Mouse (Mus musculus): ENCODE data around the gene Rasgrf1.

- TF ChIP-seq POLR2AphosphoS5 (IDR thresholded peaks at IDR 0.05; ENCODE audit: insufficient replicate concordance, low read depth, low read length) = no peak
- no peak for TF ChIP-seq CTCF (IDR thresholded peaks at IDR 0.05; ENCODE audit: low read depth, low read length)
- no peak for TF ChIP-seq GATA2 (IDR thresholded peaks at IDR 0.05; ENCODE audit: borderline replicate concordance, low read depth, low read length)
- no peak for TF ChIP-seq GATA1 (IDR thresholded peaks at IDR 0.05; ENCODE audit: borderline replicate concordance, low read length)
- no peak for TF ChIP-seq TAL1 (conservative IDR thresholded peaks at IDR 0.05; ENCODE audit: low read depth, low read length)
These were observed 8.5 kb upstream of the Rasgrf1 start for GRCm38 (mm10) chr9:89901184-89901583.

Data from G1E (cell line).